Mouse (Mus musculus) CD4-positive, CD25-positive, alpha-beta regulatory T cell, adult 2 months (primary cell): ENCODE results near the gene Tbc1d15.

ENCODE experiments used
- DNase-seq: peaks from one replicate; pipeline ENCODE4 v3.0.0-alpha.2; 2012; ENCODE audit warnings: low read depth, low spot score

Gene Tbc1d15

DNA sequence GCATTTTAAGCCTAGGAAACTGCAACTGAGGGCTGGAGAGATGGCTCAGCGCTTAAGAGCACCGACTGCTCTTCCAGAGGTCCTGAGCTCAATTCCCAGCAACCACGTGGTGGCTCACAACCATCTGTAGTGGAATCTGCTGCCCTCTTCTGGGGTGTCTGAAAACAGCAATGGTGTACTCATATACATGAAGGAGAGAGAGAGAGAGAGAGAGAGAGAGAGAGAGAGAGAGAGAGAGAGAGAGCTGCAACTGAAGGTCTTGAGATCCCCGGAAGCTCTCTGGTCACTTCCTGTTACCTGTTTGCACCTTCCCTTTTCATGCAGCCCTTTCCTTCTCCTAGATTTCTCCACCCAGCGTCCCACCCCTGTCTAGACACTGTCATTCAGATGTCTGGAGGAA is 91.0 kb downstream of the Tbc1d15 start:
- DNase-seq: no peak
